Mouse (Mus musculus): ENCODE measurements around the gene Chid1. TPM values are rescaled to one million over a fixed set of nuclear protein-coding genes. Genes with fewer than 3 reads are reported as not detected.

Chid1 gene
- total and polyA plus RNA-seq, 2 experiments from 2014 or later, result 17.7 to 23.5 TPM

GRCm38 (mm10) chr7:141468164-141468521, 71.5 kb downstream of the Chid1 start:
- DNase-seq (ENCODE audit: low spot score) (no peak), ATAC-seq (ENCODE audit: insufficient read depth, low read depth) (peak; percentile 24)
- H3K9ac ChIP-seq (replicated peaks; ENCODE audit: low read depth, low read length), result peak overlapping the region; percentile 71
- WGBS, result 10% methylated on average over 5 of the region's 5 CpGs
- H3K27me3 ChIP-seq (ENCODE audit: control insufficient read depth, insufficient read depth, low read length), result peaks cover 16% of the 10 kb centered on the region; the same call in 1 of the 2 replicates
- H3K9me3 ChIP-seq (replicated peaks; ENCODE audit: control insufficient read depth, low read length), result no peaks in the 10 kb centered on the region
- H3K27ac ChIP-seq (ENCODE audit: low read depth), result peak overlapping the region; percentile 97
- no peak for TF ChIP-seq CTCF (IDR thresholded peaks at IDR 0.05; ENCODE audit: low read depth)
- TF ChIP-seq EP300 (IDR thresholded peaks at IDR 0.05; ENCODE audit: low read depth), result no peak
- peaks cover 32% of the 10 kb centered on the region for H3K36me3 ChIP-seq (replicated peaks; ENCODE audit: control insufficient read depth, insufficient read depth, low read length)
- H3K4me2 ChIP-seq (ENCODE audit: low read depth, low read length), result peak overlapping the region; percentile 66
- peaks cover 23% of the 10 kb centered on the region for H3K4me1 ChIP-seq (ENCODE audit: control insufficient read depth, insufficient read depth)
- peak overlapping the region; percentile 63 for H3K4me3 ChIP-seq (ENCODE audit: low read depth, low read length)

DNA sequence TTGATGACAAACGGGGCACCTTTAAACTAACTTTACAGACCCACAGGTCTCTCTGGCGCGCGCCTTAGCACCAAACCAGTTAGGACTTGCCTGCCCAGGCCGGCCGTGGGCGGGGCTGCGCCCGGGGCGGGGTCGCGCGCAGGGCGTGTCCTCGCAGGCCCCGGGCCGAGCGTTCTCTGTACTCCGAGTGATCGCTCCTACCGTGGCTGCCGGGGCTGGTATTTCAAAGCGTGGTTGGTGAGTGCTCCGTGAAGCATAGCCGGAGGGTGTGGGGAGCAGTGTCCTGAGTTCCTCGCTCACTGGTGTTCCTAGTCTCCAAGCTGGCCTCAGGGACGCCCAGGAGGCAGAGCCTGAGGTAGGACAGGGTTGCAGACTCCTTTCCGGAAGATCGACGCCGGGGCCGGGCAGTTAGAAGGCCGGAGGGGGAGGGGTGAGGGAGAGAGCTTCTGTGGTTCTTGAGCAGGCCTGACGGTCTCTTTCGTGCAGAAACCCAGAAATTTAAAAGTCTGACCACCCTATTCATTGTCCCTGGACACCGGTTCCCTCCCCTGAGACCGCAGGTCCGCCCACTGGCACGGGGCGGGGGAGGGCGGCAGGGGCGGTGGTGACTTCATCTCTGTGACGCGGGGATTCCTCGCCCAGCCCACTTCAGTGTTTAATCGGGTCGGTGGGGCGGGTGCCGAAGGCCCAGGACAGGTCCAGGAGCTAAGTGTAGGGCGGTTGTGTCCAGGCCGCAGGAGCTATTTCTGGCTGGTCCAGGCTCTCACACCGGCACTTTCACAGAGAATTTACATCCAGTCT, 72.2 kb downstream of the Chid1 start, which contains the start of gene Cd151:
Gene Cd151, plus strand, starts transcription at position 163 of the 801 bp plus-strand sequence.
- H3K27ac ChIP-seq (ENCODE audit: low read depth), result peak within 1 kb of the TSS; percentile 97
- peak within 1 kb of the TSS; percentile 66 for H3K4me2 ChIP-seq (ENCODE audit: low read depth, low read length)
- WGBS, result under 1% methylated on average over 52 of the region's 52 CpGs
- H3K27me3 ChIP-seq (ENCODE audit: control insufficient read depth, insufficient read depth, low read length), result peaks cover 16% of the 10 kb centered on the region; the same call in 1 of the 2 replicates
- H3K9ac ChIP-seq (replicated peaks; ENCODE audit: low read depth, low read length), result peak within 1 kb of the TSS; percentile 71
- H3K4me1 ChIP-seq (ENCODE audit: control insufficient read depth, insufficient read depth), result peaks cover 23% of the 10 kb centered on the region
- ATAC-seq (ENCODE audit: insufficient read depth, low read depth), result peak; percentile 78
- H3K36me3 ChIP-seq (replicated peaks; ENCODE audit: control insufficient read depth, insufficient read depth, low read length), result peaks cover 27% of the 10 kb centered on the region
- peak within 1 kb of the TSS; percentile 63 for H3K4me3 ChIP-seq (ENCODE audit: low read depth, low read length)
- DNase-seq (ENCODE audit: low spot score), result peak; percentile 84
- H3K9me3 ChIP-seq (replicated peaks; ENCODE audit: control insufficient read depth, low read length), result no peaks in the 10 kb centered on the region
- TF ChIP-seq EP300 (IDR thresholded peaks at IDR 0.05; ENCODE audit: low read depth) (no peak; the same call in 1 of the 2 replicates), CTCF (IDR thresholded peaks at IDR 0.05; ENCODE audit: low read depth) (no peak)

GRCm38 (mm10) chr7:141466607-141467148, 73.0 kb downstream of the Chid1 start:
- Histone ChIP-seq H3K9ac (replicated peaks; ENCODE audit: low read depth, low read length) (peak overlapping the region; percentile 71), H3K36me3 (replicated peaks; ENCODE audit: control insufficient read depth, insufficient read depth, low read length) (peaks cover 20% of the 10 kb centered on the region), H3K4me1 (ENCODE audit: control insufficient read depth, insufficient read depth) (peaks cover 23% of the 10 kb centered on the region), H3K27me3 (ENCODE audit: control insufficient read depth, insufficient read depth, low read length) (peaks cover 16% of the 10 kb centered on the region; the same call in 1 of the 2 replicates), H3K27ac (ENCODE audit: low read depth) (peak overlapping the region; percentile 97), H3K4me2 (ENCODE audit: low read depth, low read length) (peak overlapping the region; percentile 66), H3K9me3 (replicated peaks; ENCODE audit: control insufficient read depth, low read length) (no peaks in the 10 kb centered on the region), H3K4me3 (ENCODE audit: low read depth, low read length) (peak overlapping the region; percentile 63)
- TF ChIP-seq CTCF (IDR thresholded peaks at IDR 0.05; ENCODE audit: low read depth) (no peak), EP300 (IDR thresholded peaks at IDR 0.05; ENCODE audit: low read depth) (no peak)
- ATAC-seq (ENCODE audit: insufficient read depth, low read depth) (no peak), DNase-seq (ENCODE audit: low spot score) (no peak)
- WGBS, result 60% methylated on average over 10 of the region's 10 CpGs

GRCm38 (mm10) chr7:141466045-141466394, 73.6 kb downstream of the Chid1 start:
- Histone ChIP-seq H3K4me2 (ENCODE audit: low read depth, low read length) (0 out of 2 replicates have a peak overlapping the region, but pooled peaks have one; percentile 53), H3K9ac (replicated peaks; ENCODE audit: low read depth, low read length) (no peak overlapping the region), H3K4me3 (ENCODE audit: low read depth, low read length) (no peak overlapping the region), H3K27ac (ENCODE audit: low read depth) (peak overlapping the region; percentile 64), H3K36me3 (replicated peaks; ENCODE audit: control insufficient read depth, insufficient read depth, low read length) (peaks cover 14% of the 10 kb centered on the region), H3K4me1 (ENCODE audit: control insufficient read depth, insufficient read depth) (peaks cover 29% of the 10 kb centered on the region), H3K9me3 (replicated peaks; ENCODE audit: control insufficient read depth, low read length) (no peaks in the 10 kb centered on the region), H3K27me3 (ENCODE audit: control insufficient read depth, insufficient read depth, low read length) (peaks cover 16% of the 10 kb centered on the region; the same call in 1 of the 2 replicates)
- ATAC-seq (ENCODE audit: insufficient read depth, low read depth) (no peak), DNase-seq (ENCODE audit: low spot score) (peak; percentile 37)
- TF ChIP-seq CTCF (IDR thresholded peaks at IDR 0.05; ENCODE audit: low read depth) (no peak), EP300 (IDR thresholded peaks at IDR 0.05; ENCODE audit: low read depth) (no peak)
- WGBS, result 68% methylated on average over 7 of the region's 7 CpGs

- peaks cover 33% of the 10 kb centered on the region for H3K4me1 ChIP-seq (ENCODE audit: control insufficient read depth, insufficient read depth)
- H3K36me3 ChIP-seq (replicated peaks; ENCODE audit: control insufficient read depth, insufficient read depth, low read length), result peaks cover 9% of the 10 kb centered on the region
- no peak for ATAC-seq (ENCODE audit: insufficient read depth, low read depth)
- 38% methylated on average over 10 of the region's 10 CpGs for WGBS
- 0 out of 2 replicates have a peak overlapping the region, but pooled peaks have one; percentile 36 for H3K4me3 ChIP-seq (ENCODE audit: low read depth, low read length)
- peak overlapping the region; percentile 64 for H3K27ac ChIP-seq (ENCODE audit: low read depth)
- no peak for TF ChIP-seq EP300 (IDR thresholded peaks at IDR 0.05; ENCODE audit: low read depth)
- H3K9me3 ChIP-seq (replicated peaks; ENCODE audit: control insufficient read depth, low read length), result no peaks in the 10 kb centered on the region
- peaks cover 16% of the 10 kb centered on the region; the same call in 1 of the 2 replicates for H3K27me3 ChIP-seq (ENCODE audit: control insufficient read depth, insufficient read depth, low read length)
- H3K9ac ChIP-seq (replicated peaks; ENCODE audit: low read depth, low read length), result peak overlapping the region; percentile 9; the same call in 1 of the 2 replicates
- DNase-seq (ENCODE audit: low spot score), result no peak
- H3K4me2 ChIP-seq (ENCODE audit: low read depth, low read length), result peak overlapping the region; percentile 53
These were observed 74.1 kb downstream of the Chid1 start for GRCm38 (mm10) chr7:141465388-141466044.
